Mouse (Mus musculus): ENCODE data around the gene Eif4enif1. TPM values are rescaled to one million over a fixed set of nuclear protein-coding genes. Genes with fewer than 3 reads are reported as not detected.

The Eif4enif1 gene
- total and polyA plus RNA-seq, 2 experiments from 2014 or later, result 43.3 to 56.9 TPM

GRCm38 (mm10) chr11:3289803-3290639 lies 87.8 kb downstream of the Eif4enif1 start:
- Histone ChIP-seq H3K9ac (replicated peaks; ENCODE audit: low read length, poor library complexity, severe bottlenecking) (peak overlapping the region; percentile 84), H3K9me3 (ENCODE audit: low read length) (no peaks in the 10 kb centered on the region), H3K4me1 (ENCODE audit: insufficient read depth, low read length) (peaks cover 11% of the 10 kb centered on the region; the same call in 1 of the 2 replicates), H3K4me2 (ENCODE audit: low read depth, low read length, poor library complexity, severe bottlenecking) (peak overlapping the region; percentile 100), H3K4me3 (ENCODE audit: low read depth, low read length) (peak overlapping the region; percentile 79), H3K27me3 (ENCODE audit: insufficient read depth, low read length) (no peaks in the 10 kb centered on the region), H3K36me3 (ENCODE audit: insufficient read depth, low read length) (peaks cover 17% of the 10 kb centered on the region), H3K27ac (ENCODE audit: low read depth, low read length) (peak overlapping the region; percentile 100)
- TF ChIP-seq CTCF (IDR thresholded peaks at IDR 0.05), result peak; percentile 67
- under 1% methylated on average over 66 of the region's 92 CpGs for WGBS
- ATAC-seq (ENCODE audit: low FRiP score) (peak; percentile 76), DNase-seq (ENCODE audit: low spot score) (peak; percentile 95)

GRCm38 (mm10) chr11:3290640-3291310 lies 88.6 kb downstream of the Eif4enif1 start:
- peak; percentile 53 for DNase-seq (ENCODE audit: low spot score)
- Histone ChIP-seq H3K4me1 (ENCODE audit: insufficient read depth, low read length) (peaks cover 11% of the 10 kb centered on the region; the same call in 1 of the 2 replicates), H3K9ac (replicated peaks; ENCODE audit: low read length, poor library complexity, severe bottlenecking) (peak overlapping the region; percentile 84), H3K27me3 (ENCODE audit: insufficient read depth, low read length) (no peaks in the 10 kb centered on the region), H3K36me3 (ENCODE audit: insufficient read depth, low read length) (peaks cover 22% of the 10 kb centered on the region), H3K27ac (ENCODE audit: low read depth, low read length) (peak overlapping the region; percentile 100), H3K4me2 (ENCODE audit: low read depth, low read length, poor library complexity, severe bottlenecking) (peak overlapping the region; percentile 100), H3K4me3 (ENCODE audit: low read depth, low read length) (peak overlapping the region; percentile 79), H3K9me3 (ENCODE audit: low read length) (no peaks in the 10 kb centered on the region)
- TF ChIP-seq CTCF (IDR thresholded peaks at IDR 0.05), result no peak
- ATAC-seq (ENCODE audit: low FRiP score), result peak; percentile 0; the same call in 1 of the 2 replicates
- under 1% methylated on average over 50 of the region's 50 CpGs for WGBS

- no peak for TF ChIP-seq CTCF (IDR thresholded peaks at IDR 0.05)
- no peaks in the 10 kb centered on the region for H3K9me3 ChIP-seq (ENCODE audit: low read length)
- H3K4me3 ChIP-seq (ENCODE audit: low read depth, low read length), result peak overlapping the region; percentile 79
- peaks cover 29% of the 10 kb centered on the region for H3K36me3 ChIP-seq (ENCODE audit: insufficient read depth, low read length)
- 2% methylated on average over 26 of the region's 26 CpGs for WGBS
- ATAC-seq (ENCODE audit: low FRiP score) (no peak), DNase-seq (ENCODE audit: low spot score) (no peak)
- H3K27me3 ChIP-seq (ENCODE audit: insufficient read depth, low read length), result no peaks in the 10 kb centered on the region
- H3K27ac ChIP-seq (ENCODE audit: low read depth, low read length), result peak overlapping the region; percentile 100
- peak overlapping the region; percentile 84 for H3K9ac ChIP-seq (replicated peaks; ENCODE audit: low read length, poor library complexity, severe bottlenecking)
- peak overlapping the region; percentile 100 for H3K4me2 ChIP-seq (ENCODE audit: low read depth, low read length, poor library complexity, severe bottlenecking)
- peaks cover 11% of the 10 kb centered on the region; the same call in 1 of the 2 replicates for H3K4me1 ChIP-seq (ENCODE audit: insufficient read depth, low read length)
Measured at GRCm38 (mm10) chr11:3291311-3292061, 89.3 kb downstream of the Eif4enif1 start.

- TF ChIP-seq CTCF (IDR thresholded peaks at IDR 0.05), result no peak
- peak overlapping the region; percentile 100 for H3K4me2 ChIP-seq (ENCODE audit: low read depth, low read length, poor library complexity, severe bottlenecking)
- H3K27ac ChIP-seq (ENCODE audit: low read depth, low read length), result peak overlapping the region; percentile 52
- 0% methylated on average over 8 of the region's 8 CpGs for WGBS
- DNase-seq (ENCODE audit: low spot score), result peak; percentile 43
- peaks cover 11% of the 10 kb centered on the region; the same call in 1 of the 2 replicates for H3K4me1 ChIP-seq (ENCODE audit: insufficient read depth, low read length)
- peak overlapping the region; percentile 79 for H3K4me3 ChIP-seq (ENCODE audit: low read depth, low read length)
- H3K9me3 ChIP-seq (ENCODE audit: low read length), result no peaks in the 10 kb centered on the region
- H3K9ac ChIP-seq (replicated peaks; ENCODE audit: low read length, poor library complexity, severe bottlenecking), result peak overlapping the region; percentile 84
- no peak for ATAC-seq (ENCODE audit: low FRiP score)
- H3K27me3 ChIP-seq (ENCODE audit: insufficient read depth, low read length), result no peaks in the 10 kb centered on the region
- H3K36me3 ChIP-seq (ENCODE audit: insufficient read depth, low read length), result peaks cover 35% of the 10 kb centered on the region
Measured at GRCm38 (mm10) chr11:3292062-3292421, 89.8 kb downstream of the Eif4enif1 start.

- H3K4me2 ChIP-seq (ENCODE audit: low read depth, low read length, poor library complexity, severe bottlenecking), result peak overlapping the region; percentile 100
- H3K27ac ChIP-seq (ENCODE audit: low read depth, low read length), result peak overlapping the region; percentile 52
- peak overlapping the region; percentile 79 for H3K4me3 ChIP-seq (ENCODE audit: low read depth, low read length)
- no peak for ATAC-seq (ENCODE audit: low FRiP score)
- WGBS, result 3% methylated on average over 8 of the region's 8 CpGs
- H3K27me3 ChIP-seq (ENCODE audit: insufficient read depth, low read length), result no peaks in the 10 kb centered on the region
- peaks cover 42% of the 10 kb centered on the region for H3K36me3 ChIP-seq (ENCODE audit: insufficient read depth, low read length)
- no peaks in the 10 kb centered on the region for H3K9me3 ChIP-seq (ENCODE audit: low read length)
- no peak for TF ChIP-seq CTCF (IDR thresholded peaks at IDR 0.05)
- peak; percentile 77 for DNase-seq (ENCODE audit: low spot score)
- H3K4me1 ChIP-seq (ENCODE audit: insufficient read depth, low read length), result peaks cover 11% of the 10 kb centered on the region; the same call in 1 of the 2 replicates
- peak overlapping the region; percentile 84 for H3K9ac ChIP-seq (replicated peaks; ENCODE audit: low read length, poor library complexity, severe bottlenecking)
Measured at GRCm38 (mm10) chr11:3292711-3293249, 90.6 kb downstream of the Eif4enif1 start.

Measured in midbrain, postnatal 0 days (tissue).